Mouse (Mus musculus) limb, embryonic 15.5 days (tissue): Measurements from ENCODE around the gene Plcb3. TPM values are rescaled to one million over a fixed set of nuclear protein-coding genes. Genes with fewer than 3 reads are reported as not detected.
"Not testable (repeated sequence)": the region's sequence is repeated elsewhere in the genome, so short reads cannot be mapped to it uniquely, and the experiment has no call there.

Experiments used
- ATAC-seq: fragments of 200-750 bp; cut with Nextera tagmentation; 2 replicates; pipeline ENCODE4 v1.8.0; 2017; ENCODE audit warnings: low read depth, moderate TSS enrichment; ENCODE audit not compliant: insufficient number of reproducible peaks, low FRiP score, low TSS enrichment
- H3K27ac ChIP-seq: fragments of 300-500 bp; sonication (generic); 2 replicates; pipeline ENCODE4 v1.5.1; 2015; ENCODE audit warnings: moderate library complexity, mild to moderate bottlenecking, inconsistent platforms
- H3K27me3 ChIP-seq: fragments of 300-500 bp; sonication (generic); 2 replicates; pipeline ENCODE4 v1.6.1; 2015; ENCODE audit warnings: inconsistent platforms
- H3K36me3 ChIP-seq: fragments of 300-500 bp; sonication (generic); 2 replicates; pipeline ENCODE4 v1.6.1; 2015; ENCODE audit warnings: inconsistent platforms
- H3K4me1 ChIP-seq: fragments of 300-500 bp; sonication (generic); 2 replicates; pipeline ENCODE4 v1.6.1; 2015; ENCODE audit warnings: inconsistent platforms
- H3K4me2 ChIP-seq: fragments of 300-500 bp; sonication (generic); 2 replicates; pipeline ENCODE4 v1.6.1; 2015; ENCODE audit warnings: mild to moderate bottlenecking, inconsistent platforms
- H3K4me3 ChIP-seq: fragments of 300-500 bp; sonication (generic); 2 replicates; pipeline ENCODE4 v1.5.1; 2015; ENCODE audit warnings: mild to moderate bottlenecking, inconsistent platforms
- H3K9ac ChIP-seq: fragments of 300-500 bp; sonication (generic); 2 replicates; pipeline ENCODE4 v1.6.1; 2015; ENCODE audit warnings: inconsistent platforms
- H3K9me3 ChIP-seq: fragments of 300-500 bp; sonication (generic); 2 replicates; pipeline ENCODE4 v1.6.1; 2016; ENCODE audit warnings: inconsistent platforms
- WGBS: fragments of 180-500 bp; shearing (Covaris S2); methylation state at CpG from one replicate; pipeline ENCODE4 v1.1.7; 2015; 5-methylcytosine and 5-hydroxymethylcytosine counted together
- polyA plus RNA-seq: library from polyadenylated mRNA; unstranded; fragments of >200 nt; fragmentation: Nextera tagmentation; extraction: Ambion mirVana; gene quantifications from 2 replicates; pipeline ENCODE4 v1.2.1, GENCODE M21; 2015

Gene Plcb3
- polyA plus RNA-seq, 1 experiment from 2014 or later, result 50.5 TPM

GRCm38 (mm10) chr19:6997721-6998290 is 21.5 kb upstream of the Plcb3 start:
- H3K9me3 ChIP-seq, result no peaks in the 10 kb centered on the region
- ATAC-seq, result no peak
- 80% methylated on average over 9 of the region's 9 CpGs for WGBS
- no peak overlapping the region for H3K4me2 ChIP-seq
- H3K27me3 ChIP-seq, result no peaks in the 10 kb centered on the region
- peaks cover 26% of the 10 kb centered on the region for H3K36me3 ChIP-seq
- no peak overlapping the region for H3K4me3 ChIP-seq
- no peak overlapping the region for H3K9ac ChIP-seq
- no peak overlapping the region for H3K27ac ChIP-seq
- H3K4me1 ChIP-seq, result peaks cover 32% of the 10 kb centered on the region

GRCm38 (mm10) chr19:6996006-6996405 is 19.7 kb upstream of the Plcb3 start, which contains the start of the genes Nudt22 and Trpt1:
TSS of gene Nudt22 (minus strand) at chr19:6996117.
TSS of gene Trpt1 (plus strand) at chr19:6996131.
- no peaks in the 10 kb centered on the region for H3K9me3 ChIP-seq
- peak within 1 kb of the TSS; percentile 80 for H3K4me2 ChIP-seq
- peak within 1 kb of the TSS; percentile 74 for H3K9ac ChIP-seq
- H3K36me3 ChIP-seq, result peaks cover 26% of the 10 kb centered on the region
- ATAC-seq, result peak; percentile 79
- peak within 1 kb of the TSS; percentile 75 for H3K27ac ChIP-seq
- peak within 1 kb of the TSS; percentile 63 for H3K4me3 ChIP-seq
- H3K4me1 ChIP-seq, result peaks cover 43% of the 10 kb centered on the region
- WGBS, result under 1% methylated on average over 23 of the region's 24 CpGs
- no peaks in the 10 kb centered on the region for H3K27me3 ChIP-seq

DNA sequence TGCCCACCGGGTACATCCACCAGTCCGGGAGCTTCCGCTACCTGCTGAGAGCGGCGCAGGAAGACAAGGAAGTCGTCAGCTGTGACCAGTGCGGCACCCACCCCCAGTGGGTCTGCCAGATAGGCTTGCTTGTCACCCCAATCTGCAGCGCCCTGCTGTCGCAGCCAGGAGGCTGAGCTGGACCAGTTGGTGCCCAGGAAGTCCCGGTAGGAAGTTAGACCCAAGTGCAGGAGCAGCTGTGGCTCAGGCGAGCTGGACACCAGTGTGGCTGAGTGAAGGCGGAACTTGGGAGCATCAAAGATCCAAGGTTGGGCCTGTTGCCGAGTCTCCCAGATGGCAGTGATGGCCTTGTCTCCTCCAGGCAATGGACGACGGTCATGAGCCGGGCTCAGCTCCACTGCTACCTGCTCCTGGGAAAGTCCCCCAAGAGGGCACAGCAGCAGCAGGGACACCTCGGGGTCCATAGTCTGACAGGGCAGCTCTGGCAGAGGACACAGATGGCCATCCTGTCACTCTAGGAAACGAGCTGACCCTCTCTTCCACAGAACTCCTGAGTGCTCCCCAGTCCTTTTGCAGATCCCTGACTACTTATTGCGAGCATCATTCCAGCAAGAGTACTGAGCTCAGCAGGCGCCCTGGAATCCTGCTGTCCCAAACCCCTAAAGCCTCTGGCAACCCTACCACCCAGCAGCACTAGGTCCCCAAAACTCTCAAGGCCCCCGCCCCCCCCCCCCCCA is 19.2 kb upstream of the Plcb3 start:
- H3K9me3 ChIP-seq, result no peaks in the 10 kb centered on the region
- ATAC-seq, result no peak
- H3K9ac ChIP-seq, result peak overlapping the region; percentile 52
- peak overlapping the region; percentile 80 for H3K4me2 ChIP-seq
- peak overlapping the region; percentile 63 for H3K4me3 ChIP-seq
- H3K36me3 ChIP-seq, result peaks cover 26% of the 10 kb centered on the region
- H3K27me3 ChIP-seq, result no peaks in the 10 kb centered on the region
- peak overlapping the region; percentile 43; the same call in 1 of the 2 replicates for H3K27ac ChIP-seq
- WGBS, result 43% methylated on average over 21 of the region's 21 CpGs
- peaks cover 43% of the 10 kb centered on the region for H3K4me1 ChIP-seq

DNA sequence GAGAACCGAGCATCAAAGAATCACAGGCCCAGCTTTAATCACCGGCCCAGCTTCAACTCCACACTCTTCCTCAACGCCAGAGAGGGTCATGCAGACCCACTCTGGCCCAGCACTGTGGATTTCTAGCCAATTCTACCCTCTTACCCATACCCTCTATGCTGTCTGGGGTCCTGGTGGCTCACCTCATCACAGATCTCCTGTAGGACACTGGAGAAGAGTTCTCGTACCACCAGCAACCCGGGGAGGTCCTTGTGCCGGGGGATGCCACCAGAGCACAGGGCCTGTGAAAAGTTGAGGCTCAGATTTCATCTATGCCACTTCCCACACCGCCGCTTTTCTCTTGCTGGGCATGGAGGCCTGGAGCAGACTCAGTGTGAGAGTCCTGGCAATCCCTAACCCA is 18.2 kb upstream of the Plcb3 start:
- H3K4me3 ChIP-seq, result peak overlapping the region; percentile 63; the same call in 1 of the 2 replicates
- WGBS, result 82% methylated on average over 8 of the region's 8 CpGs
- H3K27ac ChIP-seq, result no peak overlapping the region
- H3K9ac ChIP-seq, result no peak overlapping the region
- no peaks in the 10 kb centered on the region for H3K27me3 ChIP-seq
- peaks cover 18% of the 10 kb centered on the region for H3K36me3 ChIP-seq
- H3K4me2 ChIP-seq, result no peak overlapping the region
- peaks cover 43% of the 10 kb centered on the region for H3K4me1 ChIP-seq
- ATAC-seq, result no peak
- H3K9me3 ChIP-seq, result no peaks in the 10 kb centered on the region

- 84% methylated on average over 8 of the region's 8 CpGs for WGBS
Observed at GRCm38 (mm10) chr19:6994002-6994401, 17.7 kb upstream of the Plcb3 start.

DNA sequence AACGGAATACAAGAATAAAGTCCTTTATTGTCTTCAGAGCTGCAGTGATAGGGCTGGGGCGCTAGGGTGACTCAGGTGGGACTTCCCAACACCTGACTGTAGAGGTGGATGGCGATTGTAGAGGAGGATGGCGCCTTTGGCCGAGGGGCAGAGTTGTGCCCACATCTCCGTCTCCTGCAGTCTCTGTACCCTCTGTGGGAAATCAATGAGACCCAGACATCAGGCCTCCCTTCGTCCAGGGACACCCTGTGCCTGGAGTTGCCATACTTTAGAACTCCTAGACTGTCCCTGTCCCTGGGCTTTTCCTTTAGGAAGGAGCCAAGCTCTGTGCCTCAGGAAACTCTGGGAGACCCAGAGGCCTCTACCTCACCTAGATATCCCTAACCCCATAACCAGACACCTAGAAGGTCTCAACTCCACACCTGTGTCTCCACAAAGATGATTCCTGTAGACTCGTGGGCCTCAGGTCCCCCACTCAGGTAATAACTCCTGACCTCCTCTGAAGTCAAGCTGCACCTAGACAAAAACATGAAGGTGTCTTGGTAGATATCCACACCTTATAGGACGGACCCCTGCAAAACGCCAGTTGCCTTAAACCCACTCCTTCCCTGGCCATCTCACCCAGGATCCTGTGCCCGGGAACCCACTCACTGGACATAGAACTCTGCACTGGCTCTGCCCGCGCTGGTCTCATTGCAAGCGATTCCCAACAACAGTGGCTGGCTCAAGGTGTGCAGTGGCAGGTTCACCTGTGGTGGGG is 16.9 kb upstream of the Plcb3 start:
- H3K4me1 ChIP-seq, result peaks cover 46% of the 10 kb centered on the region
- peak overlapping the region; percentile 95 for H3K4me2 ChIP-seq
- H3K36me3 ChIP-seq, result peaks cover 5% of the 10 kb centered on the region; the same call in 1 of the 2 replicates
- H3K9ac ChIP-seq, result peak overlapping the region; percentile 31; the same call in 1 of the 2 replicates
- ATAC-seq, result no peak
- H3K27ac ChIP-seq, result peak overlapping the region; percentile 68; the same call in 1 of the 2 replicates
- H3K4me3 ChIP-seq, result peak overlapping the region; percentile 59
- WGBS, result 60% methylated on average over 14 of the region's 14 CpGs
- H3K9me3 ChIP-seq, result no peaks in the 10 kb centered on the region
- no peaks in the 10 kb centered on the region for H3K27me3 ChIP-seq

More at GRCm38 (mm10) chr19:6994002-6994401, 17.7 kb upstream of the Plcb3 start:
- H3K9me3 ChIP-seq, result no peaks in the 10 kb centered on the region
- peaks cover 13% of the 10 kb centered on the region for H3K36me3 ChIP-seq
- no peaks in the 10 kb centered on the region for H3K27me3 ChIP-seq
- no peak overlapping the region for H3K4me2 ChIP-seq
- no peak overlapping the region for H3K27ac ChIP-seq
- no peak overlapping the region for H3K4me3 ChIP-seq
- no peak for ATAC-seq
- peaks cover 43% of the 10 kb centered on the region for H3K4me1 ChIP-seq
- no peak overlapping the region for H3K9ac ChIP-seq

- WGBS, result 1% methylated on average over 37 of the region's 37 CpGs
Observed at GRCm38 (mm10) chr19:6992011-6992858, 16.0 kb upstream of the Plcb3 start, which contains the start of gene Dnajc4. TSS of gene Dnajc4 (minus strand) at chr19:6992572.

DNA sequence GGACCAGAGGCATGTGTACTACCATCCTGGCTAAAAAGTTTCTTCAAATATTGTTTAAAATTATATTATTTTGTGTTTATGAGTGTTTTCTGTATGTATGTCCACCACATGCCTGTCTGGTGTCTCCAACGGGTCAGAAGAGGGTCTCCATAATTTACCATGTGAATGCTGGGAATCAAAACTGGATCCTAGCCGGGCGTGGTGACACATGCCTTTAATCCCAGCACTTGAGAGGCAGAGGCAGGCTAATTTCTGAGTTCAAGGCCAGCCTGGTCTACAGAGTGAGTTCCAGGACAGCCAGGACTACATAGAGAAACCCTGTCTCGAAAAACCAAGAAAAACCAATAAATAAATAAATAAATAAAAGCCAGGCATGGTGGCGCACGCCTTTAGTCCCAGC is 14.9 kb upstream of the Plcb3 start:
- not testable (repeated sequence) for H3K27ac ChIP-seq, H3K36me3 ChIP-seq, H3K27me3 ChIP-seq, ATAC-seq, H3K9me3 ChIP-seq, H3K4me3 ChIP-seq, H3K9ac ChIP-seq
- Histone ChIP-seq H3K4me2 (peak overlapping the region; percentile 95; the same call in 1 of the 2 replicates), H3K4me1 (peaks cover 49% of the 10 kb centered on the region)
- WGBS, result 90% methylated on average over 6 of the region's 6 CpGs

More at GRCm38 (mm10) chr19:6992011-6992858, 16.0 kb upstream of the Plcb3 start, which contains the start of gene Dnajc4:
- Histone ChIP-seq H3K4me1 (peaks cover 51% of the 10 kb centered on the region), H3K27ac (peak within 1 kb of the TSS; percentile 68), H3K9ac (peak within 1 kb of the TSS; percentile 63), H3K4me2 (peak within 1 kb of the TSS; percentile 95), H3K9me3 (no peaks in the 10 kb centered on the region), H3K27me3 (no peaks in the 10 kb centered on the region), H3K36me3 (no peaks in the 10 kb centered on the region), H3K4me3 (peak within 1 kb of the TSS; percentile 59)
- ATAC-seq, result peak; percentile 90

DNA sequence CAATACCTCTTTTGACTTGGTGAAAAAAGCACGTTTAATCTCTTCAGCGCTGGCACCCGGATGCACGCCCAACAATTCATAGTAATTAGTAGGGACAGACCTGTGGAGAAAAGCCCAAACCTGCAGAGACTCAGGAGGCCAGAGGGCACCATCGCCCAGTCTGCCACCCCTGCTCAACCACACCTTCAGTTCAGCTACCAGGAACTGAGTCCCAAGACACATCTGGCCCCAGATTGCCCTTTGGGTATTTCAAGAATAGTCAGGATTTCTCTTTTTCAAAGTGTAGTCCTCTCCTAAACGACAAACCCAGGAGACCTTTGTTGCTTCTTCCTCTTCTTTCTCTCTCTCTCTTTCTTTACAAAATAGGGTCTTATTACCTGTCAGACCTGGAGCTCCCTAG is 14.4 kb upstream of the Plcb3 start:
- ATAC-seq, result no peak
- peaks cover 53% of the 10 kb centered on the region for H3K4me1 ChIP-seq
- 75% methylated on average over 6 of the region's 6 CpGs for WGBS

GRCm38 (mm10) chr19:6989251-6989650 is 13.0 kb upstream of the Plcb3 start:
- Histone ChIP-seq H3K9ac (no peak overlapping the region), H3K36me3 (peaks cover 14% of the 10 kb centered on the region), H3K27ac (no peak overlapping the region), H3K4me2 (no peak overlapping the region), H3K9me3 (no peaks in the 10 kb centered on the region), H3K4me3 (no peak overlapping the region), H3K27me3 (no peaks in the 10 kb centered on the region), H3K4me1 (peaks cover 40% of the 10 kb centered on the region)
- ATAC-seq, result no peak
- WGBS, result 91% methylated on average over 8 of the region's 8 CpGs

More for the DNA sequence above, 14.4 kb upstream of the Plcb3 start:
- Histone ChIP-seq H3K27me3 (no peaks in the 10 kb centered on the region), H3K36me3 (peaks cover 2% of the 10 kb centered on the region; the same call in 1 of the 2 replicates), H3K9me3 (no peaks in the 10 kb centered on the region), H3K4me2 (no peak overlapping the region), H3K9ac (no peak overlapping the region), H3K4me3 (no peak overlapping the region), H3K27ac (no peak overlapping the region)

DNA sequence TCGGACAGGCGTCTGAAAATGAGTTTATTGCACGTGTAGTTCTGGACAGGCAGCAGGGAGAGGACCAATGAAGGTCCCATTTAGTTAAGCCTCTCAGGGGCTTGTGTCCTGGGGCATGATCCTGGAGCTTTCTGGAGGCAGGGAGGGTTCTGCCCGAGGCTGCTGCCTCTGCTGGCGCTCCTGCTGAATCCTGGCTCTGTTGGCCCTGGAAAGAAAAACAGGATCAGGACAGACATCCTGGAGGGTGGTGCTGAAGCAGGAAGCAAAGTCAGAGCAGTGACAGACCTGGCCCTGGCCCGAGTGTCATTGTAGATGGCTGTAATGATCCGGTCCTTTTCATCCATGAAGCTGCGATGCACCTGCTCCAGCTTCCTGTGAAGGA is 11.6 kb upstream of the Plcb3 start:
- peaks cover 33% of the 10 kb centered on the region for H3K4me1 ChIP-seq
- no peaks in the 10 kb centered on the region for H3K9me3 ChIP-seq
- peak overlapping the region; percentile 93 for H3K9ac ChIP-seq
- H3K4me3 ChIP-seq, result peak overlapping the region; percentile 91
- ATAC-seq, result no peak
- 5% methylated on average over 8 of the region's 8 CpGs for whole genome bisulfite sequencing
- H3K4me2 ChIP-seq, result peak overlapping the region; percentile 83
- peaks cover 24% of the 10 kb centered on the region for H3K36me3 ChIP-seq
- peak overlapping the region; percentile 90 for H3K27ac ChIP-seq
- H3K27me3 ChIP-seq, result no peaks in the 10 kb centered on the region
